Mouse (Mus musculus) right cerebral cortex, postnatal 36 days (tissue): ENCODE measurements around the gene Aebp2.
A peak's percentile ranks its signal among the peaks of the same experiment; 100 is the strongest.
"Not testable (repeated sequence)": the region's sequence is repeated elsewhere in the genome, so short reads cannot be mapped to it uniquely, and the experiment has no call there.

Experiments used
- DNase-seq, 2 experiments: peaks; one replicate each; pipeline ENCODE4 v3.0.0; 2022; ENCODE audit warnings: low spot score in 2 of 2, mixed read lengths in 1 of 2

The Aebp2 gene

DNA sequence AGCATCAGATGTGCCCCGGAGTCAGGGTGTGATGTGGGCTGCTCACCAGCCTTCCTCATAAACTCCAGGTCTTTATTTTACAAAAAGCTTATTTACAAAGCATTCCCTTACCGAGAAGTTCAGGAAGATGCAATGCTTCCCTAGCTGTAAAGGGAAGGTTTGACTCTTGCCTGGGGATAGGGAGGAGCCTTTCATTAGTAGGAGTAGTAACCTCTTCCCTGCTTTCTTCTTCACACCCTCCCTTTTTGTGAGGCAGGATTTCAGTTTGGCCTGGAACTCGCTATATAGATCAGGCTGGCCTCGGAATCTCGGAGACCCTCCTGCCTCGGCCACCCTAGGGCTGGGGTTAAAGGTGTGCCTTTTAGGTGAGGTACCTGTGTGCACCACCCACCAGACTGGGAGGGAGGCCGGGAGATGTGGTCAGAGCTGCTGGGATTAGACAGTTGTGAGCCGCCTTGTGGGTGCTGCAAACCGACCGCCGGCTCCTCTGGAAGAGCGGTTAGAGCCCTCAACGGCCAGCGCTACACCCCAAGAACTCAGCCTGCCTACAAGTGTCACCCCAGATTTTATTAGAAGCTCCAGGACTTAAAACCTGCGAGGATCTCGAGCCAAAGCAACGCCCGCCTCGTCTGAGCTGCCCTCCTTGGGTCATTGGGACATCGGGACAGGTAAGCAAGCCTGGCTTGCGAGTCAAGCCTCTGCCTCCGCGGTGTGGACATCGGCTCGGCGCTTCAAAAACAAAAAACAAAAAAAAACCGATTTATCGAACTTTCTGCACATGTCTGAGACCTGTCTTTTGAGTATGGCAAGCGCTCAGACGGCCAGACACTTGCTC lies at the start of gene Aebp2:
TSS of gene Aebp2 (plus strand) at position 273 of the 835 bp plus-strand sequence.
- no peak for DNase-seq

DNA sequence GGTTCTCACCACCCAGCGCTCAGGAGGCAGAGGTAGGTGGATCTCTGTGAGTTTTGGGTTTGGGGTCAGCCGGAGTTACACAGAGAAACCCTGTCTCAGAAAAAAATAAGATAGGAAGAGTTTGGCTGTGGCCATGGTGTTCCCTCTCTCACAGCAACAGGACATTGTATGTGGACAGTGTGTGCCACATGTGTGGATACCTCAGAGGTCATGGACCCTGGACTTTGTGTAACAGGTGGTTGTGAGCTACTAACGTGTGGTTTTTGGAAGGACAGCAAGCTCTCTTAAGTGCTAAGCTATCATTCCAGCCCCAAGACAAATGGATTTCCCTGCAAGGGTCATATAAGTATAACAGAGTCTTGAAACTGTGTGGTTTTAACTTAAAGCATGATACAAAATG lies 47.5 kb upstream of the Aebp2 start:
- no peak for DNase-seq

DNA sequence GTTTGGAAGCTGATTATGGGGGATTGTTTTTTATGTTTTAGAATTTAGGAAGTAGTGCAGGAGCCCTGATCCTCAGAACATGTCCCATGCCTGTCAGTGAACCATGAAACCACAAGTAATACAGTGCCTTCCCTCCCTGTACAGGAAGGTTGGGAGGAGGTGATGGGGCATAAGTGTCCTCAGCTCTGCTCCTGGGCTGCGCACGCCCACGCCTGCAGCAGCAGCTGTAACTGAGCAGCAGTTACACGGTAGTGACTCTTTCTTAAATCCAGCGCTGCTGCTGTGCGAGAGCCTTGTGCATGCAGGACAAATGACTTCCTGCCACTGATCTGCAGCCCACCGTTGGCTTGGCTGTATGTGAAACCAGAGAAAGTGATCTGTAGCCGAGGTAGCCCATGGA lies 46.3 kb upstream of the Aebp2 start:
- no peak for DNase-seq

DNA sequence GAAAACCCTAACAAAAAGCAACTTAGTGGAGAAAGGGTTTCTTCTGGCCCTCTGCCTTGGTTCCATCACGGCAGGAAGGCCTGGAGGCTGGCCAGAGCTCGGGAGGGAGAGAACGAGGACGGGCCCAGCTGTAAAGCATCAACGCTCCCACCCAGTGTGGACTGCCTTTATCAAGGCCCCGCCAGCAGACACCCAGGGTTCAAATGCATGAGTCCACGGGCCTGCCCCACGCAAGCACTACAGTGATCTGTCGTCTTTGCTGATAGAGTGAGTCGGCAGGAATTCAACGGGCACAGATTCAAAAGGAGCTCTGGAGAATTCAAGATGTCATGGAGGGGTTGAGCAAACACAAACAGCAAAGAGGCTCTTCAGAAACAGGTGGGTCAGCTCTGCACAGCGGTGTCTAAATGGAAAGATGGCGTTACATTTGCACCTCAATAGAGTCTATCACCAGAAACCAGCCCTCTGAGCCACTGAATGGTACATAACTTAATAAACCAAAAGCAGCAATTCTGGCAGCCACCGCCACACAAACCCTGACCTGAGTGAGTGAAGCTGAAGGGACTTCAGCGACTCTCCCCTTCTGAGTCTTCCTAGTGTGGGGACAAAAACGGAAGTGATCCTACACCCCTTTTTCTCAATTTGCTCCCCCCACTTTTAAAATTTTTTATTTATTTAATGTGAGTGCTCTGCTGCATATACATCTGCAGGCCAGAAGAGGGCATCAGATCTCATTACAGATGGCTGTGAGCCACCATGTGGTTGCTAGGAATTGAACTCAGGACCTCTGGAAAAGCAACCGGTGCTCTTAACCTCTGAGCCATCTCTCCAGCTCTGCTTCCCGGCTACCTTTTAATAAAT lies 45.3 kb upstream of the Aebp2 start:
- no peak for DNase-seq

DNA sequence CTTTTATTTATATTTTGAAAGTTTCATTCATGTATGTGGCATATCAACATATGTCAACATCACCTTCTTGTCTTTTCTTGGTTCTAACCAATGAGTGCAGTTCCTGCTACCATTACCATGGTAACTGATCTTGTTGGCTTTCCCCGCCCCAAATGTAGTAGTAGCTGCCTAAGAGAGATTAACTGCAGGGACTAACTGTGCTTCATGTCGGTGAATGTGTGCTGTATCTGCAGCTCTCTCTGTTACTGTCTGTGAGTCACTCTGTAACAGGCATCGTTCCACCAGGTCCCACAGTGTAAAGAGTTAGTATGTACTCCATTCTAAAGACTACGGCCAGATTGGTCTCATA lies 44.7 kb upstream of the Aebp2 start:
- no peak for DNase-seq

DNA sequence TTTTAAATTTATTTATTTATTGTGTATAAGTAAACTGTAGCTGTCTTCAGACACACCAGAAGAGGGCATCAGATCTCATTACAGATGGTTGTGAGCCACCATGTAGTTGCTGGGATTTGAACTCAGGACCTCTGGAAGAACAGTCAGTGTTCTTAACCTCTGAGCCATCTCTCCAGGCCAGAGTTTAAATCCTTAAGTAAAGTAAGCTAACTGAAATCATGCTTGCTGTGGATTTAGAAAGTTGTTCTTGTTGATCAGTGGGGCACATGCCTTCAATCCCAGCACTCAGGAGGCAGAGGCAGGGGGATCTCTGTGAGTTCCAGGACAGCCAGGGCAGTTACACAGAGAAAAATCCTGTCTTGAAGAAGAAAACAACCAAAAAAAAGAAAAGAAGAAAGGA lies 43.5 kb upstream of the Aebp2 start:
- not testable (repeated sequence) for DNase-seq

DNA sequence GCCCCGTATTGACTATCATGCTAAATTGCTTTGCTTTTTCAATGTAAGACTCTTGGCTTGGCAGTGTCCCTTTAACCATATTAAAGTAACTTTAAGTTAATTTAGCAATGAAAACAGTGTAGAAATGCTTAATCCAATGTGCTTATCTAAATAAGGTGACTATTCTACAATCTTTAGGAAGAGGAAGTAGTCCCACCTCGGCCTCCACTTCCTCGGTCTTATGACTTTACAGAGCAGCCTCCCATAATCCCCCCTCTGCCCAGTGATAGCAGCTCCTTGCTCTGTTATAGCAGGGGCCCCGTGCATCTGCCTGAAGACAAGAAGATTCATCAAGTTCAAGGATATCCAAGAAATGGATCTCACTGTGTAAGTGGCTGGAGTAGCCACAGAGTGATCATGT lies 42.3 kb upstream of the Aebp2 start:
- DNase-seq = no peak

DNA sequence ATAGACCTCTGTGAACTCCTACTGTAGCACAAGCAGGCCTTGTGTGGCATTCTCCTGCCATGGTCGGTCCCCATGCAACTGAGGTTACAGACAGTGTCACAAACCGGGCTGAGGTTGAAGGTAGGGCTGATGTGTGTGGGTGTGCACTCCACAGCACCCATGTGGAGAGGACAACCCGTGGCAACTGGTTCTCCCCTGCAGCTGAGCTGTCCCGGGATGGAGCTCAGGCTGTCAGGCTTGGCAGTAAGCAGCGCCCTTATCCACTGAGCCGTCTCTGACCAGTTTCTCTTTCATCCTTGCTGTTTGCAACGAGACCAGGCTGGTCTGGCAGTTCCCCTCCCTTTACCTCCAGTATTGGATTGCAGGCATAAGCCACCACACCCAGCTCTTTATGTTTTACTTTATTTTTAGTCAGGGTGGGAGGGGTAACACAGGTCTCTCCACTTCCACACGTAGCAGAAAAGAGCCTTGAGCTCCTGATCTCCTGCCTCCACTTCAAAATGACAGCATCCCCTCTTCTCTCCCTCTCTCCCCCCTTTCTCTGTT lies 35.7 kb upstream of the Aebp2 start:
- no peak for DNase-seq

DNA sequence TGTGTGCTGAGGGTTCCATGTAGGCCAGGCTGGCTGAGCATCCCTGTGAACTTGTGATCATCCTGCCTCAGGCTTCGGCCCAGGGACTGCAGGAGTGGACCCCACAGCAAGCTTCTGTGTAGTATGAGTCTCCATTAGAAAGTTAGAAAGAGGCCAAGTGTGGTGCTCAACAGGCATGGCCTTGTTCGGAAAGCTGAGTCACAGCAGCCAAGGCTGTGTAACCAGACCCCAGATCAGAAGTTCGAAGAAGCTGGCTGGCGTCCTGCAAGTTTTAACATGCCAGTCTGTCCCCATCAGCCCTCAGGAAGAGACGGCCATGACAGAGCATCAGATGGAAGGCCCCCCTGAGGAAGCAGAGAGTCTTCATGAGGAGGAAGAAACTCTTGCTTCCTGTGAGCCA lies 31.1 kb upstream of the Aebp2 start:
- no peak for DNase-seq

DNA sequence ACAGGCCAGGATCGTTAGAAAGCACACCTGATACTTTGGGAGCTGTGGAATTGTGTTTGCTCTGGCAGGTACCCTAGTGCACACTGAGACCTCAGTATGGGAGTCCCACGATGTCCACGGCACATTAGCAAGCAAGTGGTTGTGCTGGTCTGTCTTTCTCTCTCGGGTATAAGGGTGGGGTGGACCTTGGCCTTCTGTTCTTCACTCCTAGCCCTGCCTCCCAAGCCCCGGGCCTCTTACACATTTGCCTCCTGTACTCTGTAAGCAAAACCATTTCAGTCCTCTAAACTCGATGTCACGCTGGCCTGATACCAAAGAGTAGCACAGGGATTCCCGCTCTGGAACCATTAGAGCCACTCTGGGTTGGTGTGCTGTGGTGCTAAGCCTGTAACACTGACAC lies 29.8 kb upstream of the Aebp2 start:
- no peak for DNase-seq

DNA sequence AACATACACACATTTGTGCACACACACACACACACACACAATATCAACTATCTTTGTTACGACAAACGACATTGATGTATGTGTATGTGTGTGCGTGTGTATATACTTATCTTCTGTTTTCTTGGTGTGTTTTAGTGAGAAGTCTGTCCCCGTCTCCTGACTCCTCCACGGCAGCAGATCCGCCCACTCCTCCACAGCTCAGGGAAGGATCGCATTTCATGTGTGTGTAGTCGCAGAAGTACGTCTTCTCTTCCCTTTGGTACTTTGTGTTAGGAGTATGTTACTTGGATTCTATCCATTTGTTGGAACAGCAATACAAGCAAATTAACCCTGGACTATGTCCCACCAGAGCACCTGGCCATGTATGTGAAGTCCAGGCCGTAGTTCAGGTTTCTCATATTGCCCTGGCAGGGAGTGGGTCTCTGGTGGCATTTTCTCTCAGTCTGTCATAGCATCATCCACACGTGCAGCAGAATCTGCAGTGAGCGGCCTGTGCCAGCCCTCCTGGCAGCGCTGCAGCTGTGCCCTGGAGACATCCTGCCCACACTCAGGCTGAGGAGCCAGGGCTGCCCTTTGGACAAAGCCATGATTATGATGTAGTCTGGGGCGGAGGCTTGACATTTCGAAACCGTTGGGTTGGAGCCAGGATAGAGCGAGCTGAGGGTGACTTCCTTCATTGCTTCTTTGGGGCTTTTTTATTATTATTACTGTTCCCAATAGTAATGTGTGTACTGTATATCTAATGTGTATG lies 28.9 kb upstream of the Aebp2 start:
- DNase-seq = peak; percentile 34 to 36

DNA sequence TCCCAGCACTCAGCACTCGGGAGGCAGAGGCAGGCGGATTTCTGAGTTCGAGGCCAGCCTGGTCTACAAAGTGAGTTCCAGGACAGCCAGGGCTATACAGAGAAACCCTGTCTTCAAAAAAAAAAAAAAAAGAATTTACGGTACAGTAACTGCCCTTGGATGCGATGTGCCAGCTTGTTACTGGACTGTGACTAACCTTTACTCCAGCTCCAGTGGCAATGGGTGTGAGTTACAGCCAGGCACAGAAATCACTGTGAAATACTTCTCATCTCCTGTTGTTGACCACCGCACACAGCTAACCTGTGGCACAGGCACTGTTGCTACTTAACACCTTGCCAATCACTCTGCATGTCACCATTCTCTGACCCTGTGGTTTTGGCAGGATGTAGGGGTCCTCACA lies 26.9 kb upstream of the Aebp2 start:
- DNase-seq = not testable (repeated sequence)

DNA sequence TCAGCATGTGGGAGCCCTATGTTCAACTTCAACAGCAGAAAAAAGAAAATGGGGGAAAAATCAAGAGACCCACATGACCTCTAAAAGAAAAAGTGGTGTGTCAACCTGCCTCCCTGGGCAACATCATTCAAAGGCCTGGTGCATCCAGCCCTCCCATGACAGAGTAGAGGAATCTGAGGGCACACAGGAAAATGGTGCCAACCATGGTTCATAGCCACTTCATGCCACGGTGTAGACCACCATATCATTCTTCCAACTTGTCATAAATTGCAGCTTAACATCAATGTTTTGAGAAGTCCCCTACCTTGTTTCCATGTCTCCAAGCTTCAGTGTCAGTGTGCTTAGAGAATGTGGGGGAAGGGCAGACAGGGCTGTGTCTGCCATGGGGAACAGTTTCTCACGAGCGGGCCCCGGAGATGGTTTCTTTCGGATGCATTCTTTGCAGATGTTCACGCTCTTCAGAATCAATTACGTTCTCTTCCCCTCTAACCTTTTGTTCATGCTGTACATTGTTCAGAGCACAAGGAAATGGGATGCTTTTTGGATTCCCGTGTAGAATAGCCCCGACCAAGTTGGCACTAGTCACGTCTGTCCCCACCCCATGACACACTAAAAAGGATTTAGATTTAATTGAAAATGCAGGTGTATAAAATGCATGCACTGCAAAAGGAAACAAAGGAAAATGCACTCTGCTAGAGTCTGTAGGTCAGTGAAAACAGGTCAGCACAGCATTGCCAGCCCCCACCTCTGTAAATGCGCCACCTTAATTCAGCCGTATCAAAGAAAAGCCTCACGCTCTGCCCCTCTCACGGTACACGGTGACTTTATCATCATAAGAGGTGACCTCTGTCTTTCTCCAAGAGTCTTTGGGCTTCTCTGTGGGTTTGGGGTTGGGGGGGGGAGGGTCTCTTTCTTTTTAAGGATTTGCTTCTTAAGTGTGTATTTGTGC lies 24.8 kb upstream of the Aebp2 start:
- no peak for DNase-seq

DNA sequence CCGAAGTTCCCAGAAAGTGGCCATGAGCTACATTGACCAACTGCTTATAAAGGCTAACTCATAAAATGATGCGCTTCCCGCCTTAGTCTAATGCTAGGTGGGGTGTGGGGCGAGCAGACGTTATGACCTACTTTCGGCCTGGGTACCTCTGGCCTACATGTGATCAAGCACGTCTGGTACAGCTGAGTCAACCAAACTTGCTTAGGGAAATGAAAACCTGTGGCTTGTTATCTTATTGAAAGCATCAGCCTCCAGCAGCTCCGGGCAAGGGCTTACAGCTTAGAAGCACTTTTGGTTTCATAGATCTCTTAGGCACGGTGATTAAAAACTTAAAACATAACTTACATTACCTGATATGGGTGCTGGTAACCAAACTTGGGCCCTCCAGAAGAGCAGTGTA lies 23.9 kb upstream of the Aebp2 start:
- no peak for DNase-seq

DNA sequence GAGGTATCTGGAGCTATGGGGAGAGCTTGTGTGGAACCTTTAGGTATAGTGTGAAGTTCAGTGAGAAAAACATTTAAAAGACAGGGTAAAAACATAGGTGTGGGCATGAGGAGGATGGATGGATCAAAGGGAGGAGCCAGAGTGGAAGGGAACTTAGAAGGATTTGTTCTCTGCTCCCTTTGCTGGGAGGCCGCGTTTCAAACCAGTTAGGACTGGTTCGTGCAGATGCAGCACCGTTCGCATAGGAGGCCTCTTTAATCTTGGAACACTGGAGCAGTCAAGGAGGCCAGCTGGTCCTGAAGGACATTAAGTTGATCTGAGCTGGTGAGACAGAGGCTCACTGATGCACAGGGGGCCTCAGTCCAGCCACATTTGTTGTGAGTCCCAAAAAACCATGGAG lies 23.1 kb upstream of the Aebp2 start:
- DNase-seq = no peak

DNA sequence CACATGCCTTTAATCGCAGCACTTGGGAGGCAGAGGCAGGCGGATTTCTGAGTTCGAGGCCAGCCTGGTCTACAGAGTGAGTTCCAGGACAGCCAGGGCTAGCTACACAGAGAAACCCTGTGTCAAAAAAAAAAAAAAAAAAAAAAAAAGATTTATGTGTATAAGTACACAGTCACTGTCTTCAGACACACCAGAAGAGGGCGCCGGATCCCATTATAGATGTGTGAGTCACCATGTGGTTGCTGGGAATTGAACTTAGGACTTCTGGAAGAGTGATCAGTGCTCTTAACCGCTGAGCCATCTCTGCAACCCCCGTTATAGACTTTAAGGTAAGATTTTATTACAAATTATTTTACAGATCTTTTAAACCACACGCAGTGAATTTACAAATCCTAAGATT lies 21.8 kb upstream of the Aebp2 start:
- DNase-seq = not testable (repeated sequence)

DNA sequence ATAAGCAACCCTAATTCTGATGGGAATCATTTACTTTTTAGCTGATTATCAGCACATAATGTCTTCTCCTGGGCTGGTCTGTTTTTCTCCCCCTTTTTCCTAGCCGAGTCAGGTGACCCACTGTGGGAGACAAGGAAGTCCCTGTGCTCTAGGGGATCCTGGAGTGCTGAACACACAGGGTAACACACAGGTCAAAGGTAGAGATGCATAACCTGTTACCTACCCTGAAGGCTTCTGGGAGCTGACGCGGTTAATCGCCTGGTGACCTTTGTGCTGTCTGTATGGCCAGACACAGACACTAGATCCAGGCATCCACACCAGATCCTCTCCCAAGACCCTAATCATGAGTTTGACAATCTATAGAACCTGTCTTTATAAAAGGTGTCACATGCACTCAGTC lies 21.3 kb upstream of the Aebp2 start:
- no peak for DNase-seq

DNA sequence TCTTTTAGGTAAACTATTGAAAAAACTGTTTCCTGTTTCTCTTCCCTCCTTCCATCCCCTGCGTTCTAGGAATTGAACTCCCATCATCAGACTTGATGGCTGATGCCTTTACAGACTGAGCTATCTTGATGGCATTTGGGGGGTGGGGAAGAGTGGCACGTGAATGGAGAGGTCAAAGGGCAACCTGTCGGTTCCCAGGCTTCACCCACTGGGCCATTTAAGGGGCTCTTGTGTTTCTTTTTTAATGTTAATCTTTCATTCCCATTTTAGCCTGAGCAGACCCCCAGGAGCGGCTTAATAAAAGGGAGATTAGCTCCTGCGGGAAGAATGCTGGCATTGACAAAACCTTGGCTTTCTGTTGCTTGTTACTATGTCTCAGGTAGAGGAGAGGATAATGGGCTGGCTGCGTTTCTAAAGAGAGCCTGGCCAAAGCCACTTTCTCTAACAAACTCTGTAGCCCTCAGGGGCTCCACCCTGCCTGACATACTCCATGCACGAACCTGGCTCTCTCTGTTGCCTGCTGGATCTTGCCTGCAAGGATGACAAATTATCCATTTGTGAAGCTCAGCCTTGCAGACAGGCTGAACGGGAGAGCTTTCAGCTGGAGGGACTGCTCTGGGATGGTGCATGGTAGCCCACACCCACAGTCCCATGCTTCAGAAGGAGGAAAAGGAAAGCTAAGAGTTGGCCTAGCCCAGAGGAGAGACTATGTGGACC lies 19.1 kb upstream of the Aebp2 start:
- DNase-seq = no peak

DNA sequence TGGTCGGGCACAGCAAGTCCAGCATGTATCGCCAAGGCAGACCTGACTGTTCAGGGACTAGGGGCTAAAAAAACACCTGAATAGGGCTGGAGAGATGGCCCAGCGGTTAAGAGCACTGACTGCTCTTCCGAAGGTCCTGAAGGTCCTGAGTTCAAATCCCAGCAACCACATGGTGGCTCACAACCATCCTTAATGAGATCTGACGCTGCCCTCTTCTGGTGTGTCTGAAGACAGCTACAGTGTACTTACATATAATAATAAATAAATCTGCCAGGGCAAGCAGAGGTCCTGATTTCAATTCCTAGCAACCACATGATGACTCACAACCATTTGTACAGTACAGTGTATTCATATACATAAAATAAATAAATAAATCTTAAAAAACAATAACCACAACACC lies 17.3 kb upstream of the Aebp2 start:
- not testable (repeated sequence) for DNase-seq

DNA sequence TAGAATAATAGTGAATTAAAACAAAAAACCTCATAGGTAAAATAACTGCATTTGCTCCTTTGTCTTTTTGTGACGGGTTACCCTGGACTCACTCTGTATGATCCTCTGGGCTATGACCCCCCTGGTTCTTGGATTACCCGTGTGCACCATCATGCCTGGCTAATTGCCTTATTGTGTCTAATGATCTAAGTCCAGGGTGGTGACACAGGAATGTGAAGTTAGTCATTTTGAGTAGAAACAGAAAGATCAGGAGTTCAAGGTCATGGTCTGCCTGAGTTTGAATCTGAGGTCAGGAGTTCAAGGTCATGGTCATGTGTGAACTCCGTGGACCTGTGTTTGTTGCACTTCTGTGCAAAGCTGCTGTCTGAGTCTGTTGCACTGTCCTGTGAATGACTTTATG lies 16.7 kb upstream of the Aebp2 start:
- DNase-seq = no peak
